Mouse (Mus musculus) neural tube, embryonic 12.5 days (tissue): Measurements from ENCODE around the gene Hspa4. TPM values are rescaled to one million over a fixed set of nuclear protein-coding genes. Genes with fewer than 3 reads are reported as not detected.
"Not testable (repeated sequence)": the region's sequence is repeated elsewhere in the genome, so short reads cannot be mapped to it uniquely, and the experiment has no call there.

Source experiments
- ATAC-seq: fragments of 200-750 bp; cut with Nextera tagmentation; 2 replicates; pipeline ENCODE4 v1.8.0; 2017; ENCODE audit warnings: low read depth, mild to moderate bottlenecking, moderate TSS enrichment, moderate library complexity; ENCODE audit not compliant: low FRiP score
- H3K27ac ChIP-seq: fragments of 300-500 bp; sonication (generic); 2 replicates; pipeline ENCODE4 v1.5.1; 2016
- H3K27me3 ChIP-seq: fragments of 300-500 bp; sonication (generic); replicated peaks from 2 replicates; pipeline ENCODE4 v1.6.1; 2016; ENCODE audit warnings: mild to moderate bottlenecking
- H3K36me3 ChIP-seq: fragments of 300-500 bp; sonication (generic); 2 replicates; pipeline ENCODE4 v1.6.1; 2016; ENCODE audit warnings: mild to moderate bottlenecking
- H3K4me1 ChIP-seq: fragments of 300-500 bp; sonication (generic); 2 replicates; pipeline ENCODE4 v1.6.1; 2016
- H3K4me2 ChIP-seq: fragments of 300-500 bp; sonication (generic); replicated peaks from 2 replicates; pipeline ENCODE4 v1.6.1; 2016; ENCODE audit warnings: mild to moderate bottlenecking
- H3K4me3 ChIP-seq: fragments of 300-500 bp; sonication (generic); 2 replicates; pipeline ENCODE4 v1.5.1; 2016
- H3K9ac ChIP-seq: fragments of 300-500 bp; sonication (generic); 2 replicates; pipeline ENCODE4 v1.6.1; 2016; ENCODE audit warnings: mild to moderate bottlenecking
- H3K9me3 ChIP-seq: fragments of 300-500 bp; sonication (generic); 2 replicates; pipeline ENCODE4 v1.6.1; 2016; ENCODE audit warnings: mild to moderate bottlenecking
- WGBS: fragments of 180-500 bp; shearing (Covaris S2); methylation state at CpG from one replicate; pipeline ENCODE4 v1.1.7; 2016; 5-methylcytosine and 5-hydroxymethylcytosine counted together
- polyA plus RNA-seq: library from polyadenylated mRNA; unstranded; fragments of >200 nt; fragmentation: Nextera tagmentation; extraction: Ambion mirVana; gene quantifications from 2 replicates; pipeline ENCODE4 v1.2.1, GENCODE M21; 2016

The Hspa4 gene
- 85.8 and 89.0 TPM in 2 replicates for polyA plus RNA-seq

DNA sequence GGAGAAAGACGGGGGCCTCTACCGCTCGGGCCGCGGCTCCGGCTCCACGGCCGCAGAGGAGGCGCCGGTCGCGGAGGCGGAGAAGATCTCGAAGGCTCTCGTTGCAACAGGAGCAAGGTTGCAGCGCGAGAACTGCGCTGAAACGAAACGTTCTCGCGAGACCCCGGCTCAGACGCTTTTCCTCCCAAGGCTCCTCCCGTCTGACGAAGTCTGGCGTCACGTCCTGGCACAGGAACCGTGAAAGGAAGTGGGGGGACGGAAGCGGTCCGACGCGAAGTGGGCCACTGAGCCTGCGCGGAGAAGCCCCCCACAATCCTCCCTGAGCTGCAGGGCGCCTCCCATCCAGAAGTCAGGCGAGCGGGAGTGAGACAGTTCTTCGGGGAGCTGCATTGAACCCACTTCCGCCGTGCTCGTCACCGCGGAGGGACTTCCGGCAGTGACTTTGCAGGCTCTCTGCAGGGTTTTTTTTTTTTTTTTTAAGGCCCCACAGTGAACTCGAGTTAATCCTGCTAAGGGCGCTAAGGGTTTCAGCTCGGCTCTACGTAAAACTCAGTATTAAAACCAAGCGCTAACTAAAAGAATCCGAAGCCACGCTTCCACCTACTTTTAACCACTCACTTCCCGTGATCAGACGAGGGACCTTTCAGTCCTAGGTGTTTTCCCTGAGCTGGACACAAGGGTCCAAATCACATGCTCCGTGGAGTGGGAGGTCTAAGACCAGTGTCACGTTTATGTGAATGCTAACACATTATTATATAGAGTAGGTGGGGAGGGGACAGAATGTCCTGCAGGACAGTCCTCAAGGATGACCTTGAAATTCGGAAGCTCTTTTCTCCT, at the start of gene Hspa4:
Gene Hspa4, minus strand, starts transcription at position 128 of the 837 bp plus-strand sequence.
- peak; percentile 97 for ATAC-seq
- no peaks in the 10 kb centered on the region for H3K9me3 ChIP-seq
- no peaks in the 10 kb centered on the region for H3K36me3 ChIP-seq

DNA sequence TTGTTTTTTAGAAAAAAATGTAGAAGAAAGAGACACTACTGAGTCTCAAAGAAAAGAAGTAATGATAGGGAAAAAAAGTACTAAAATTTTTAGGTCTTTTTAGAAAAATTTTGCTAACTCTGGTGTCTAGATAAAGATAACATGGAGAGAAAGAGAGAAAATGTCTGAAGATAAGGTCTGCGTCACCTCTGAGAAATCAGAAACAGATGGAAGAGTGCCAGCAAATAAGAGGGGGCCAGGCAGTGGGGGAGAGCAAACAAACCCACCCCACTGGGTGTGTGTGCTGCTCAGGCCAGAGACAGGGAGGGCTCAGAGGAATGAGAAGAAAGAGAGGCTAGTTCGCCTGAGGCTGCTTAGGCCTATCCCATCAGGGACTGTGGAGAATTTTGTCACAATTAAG, 45.5 kb upstream of the Hspa4 start:
- 67% methylated on average over 2 of the region's 2 CpGs for WGBS
- H3K36me3 ChIP-seq = no peaks in the 10 kb centered on the region
- H3K9me3 ChIP-seq = no peaks in the 10 kb centered on the region
- no peak overlapping the region for H3K4me3 ChIP-seq
- H3K27ac ChIP-seq = no peak overlapping the region
- no peaks in the 10 kb centered on the region for H3K4me1 ChIP-seq
- no peak overlapping the region for H3K4me2 ChIP-seq
- ATAC-seq = no peak
- no peaks in the 10 kb centered on the region for H3K27me3 ChIP-seq
- H3K9ac ChIP-seq = no peak overlapping the region

More for the DNA sequence above, at the start of gene Hspa4:
- Histone ChIP-seq H3K4me3 (peak within 1 kb of the TSS; percentile 98), H3K27me3 (no peaks in the 10 kb centered on the region), H3K4me1 (peaks cover 20% of the 10 kb centered on the region), H3K27ac (peak within 1 kb of the TSS; percentile 96), H3K9ac (peak within 1 kb of the TSS; percentile 98), H3K4me2 (peak within 1 kb of the TSS; percentile 83)
- under 1% methylated on average over 58 of the region's 58 CpGs for WGBS

DNA sequence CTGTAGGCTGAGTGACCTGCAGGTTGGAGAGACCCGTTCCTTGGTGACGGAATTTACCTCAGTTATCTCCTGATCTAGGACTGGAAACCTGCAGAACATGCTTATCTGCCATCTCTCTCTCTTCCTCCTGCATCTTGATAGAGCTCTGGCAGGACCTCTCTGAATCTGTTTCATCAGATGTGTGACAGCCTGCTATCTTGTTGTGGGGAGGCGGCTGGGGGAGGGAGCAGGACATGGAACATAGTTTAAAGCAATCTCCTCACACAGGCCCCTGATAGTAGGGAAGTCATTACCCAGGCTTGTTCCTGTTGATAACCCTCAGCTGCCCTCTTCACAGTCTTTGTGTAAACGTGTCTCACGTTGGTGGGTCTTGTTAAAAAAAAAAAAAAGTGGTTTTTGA, 45.1 kb upstream of the Hspa4 start:
- Histone ChIP-seq H3K36me3 (no peaks in the 10 kb centered on the region), H3K4me3 (no peak overlapping the region), H3K4me2 (no peak overlapping the region), H3K4me1 (no peaks in the 10 kb centered on the region), H3K9ac (no peak overlapping the region), H3K27ac (no peak overlapping the region), H3K27me3 (no peaks in the 10 kb centered on the region), H3K9me3 (no peaks in the 10 kb centered on the region)
- ATAC-seq = no peak
- WGBS = 44% methylated on average over 5 of the region's 5 CpGs

DNA sequence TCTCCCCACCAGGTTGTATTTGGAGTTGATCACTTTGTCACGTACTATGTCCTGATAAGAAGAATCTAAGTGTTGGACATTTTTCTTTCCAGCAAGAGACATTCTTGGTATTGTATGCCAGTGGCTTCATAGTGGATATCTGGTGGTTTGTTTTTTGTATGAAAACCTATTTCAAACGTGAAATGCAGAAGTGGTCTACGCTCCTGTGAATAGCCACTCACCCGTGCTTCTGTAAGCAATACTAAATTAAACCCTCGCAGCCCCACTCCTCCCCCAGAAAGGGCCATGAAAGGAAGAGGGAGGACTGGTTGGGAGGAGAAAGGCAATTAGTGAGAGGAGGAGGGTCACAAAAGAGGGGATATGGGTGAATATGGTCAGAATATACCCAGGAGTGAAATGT, 42.5 kb upstream of the Hspa4 start:
- no peak overlapping the region for H3K4me3 ChIP-seq
- 64% methylated on average over 5 of the region's 5 CpGs for WGBS
- no peaks in the 10 kb centered on the region for H3K4me1 ChIP-seq
- no peak overlapping the region for H3K4me2 ChIP-seq
- H3K27ac ChIP-seq = no peak overlapping the region
- H3K27me3 ChIP-seq = no peaks in the 10 kb centered on the region
- ATAC-seq = no peak
- H3K36me3 ChIP-seq = no peaks in the 10 kb centered on the region
- H3K9ac ChIP-seq = no peak overlapping the region
- H3K9me3 ChIP-seq = no peaks in the 10 kb centered on the region

DNA sequence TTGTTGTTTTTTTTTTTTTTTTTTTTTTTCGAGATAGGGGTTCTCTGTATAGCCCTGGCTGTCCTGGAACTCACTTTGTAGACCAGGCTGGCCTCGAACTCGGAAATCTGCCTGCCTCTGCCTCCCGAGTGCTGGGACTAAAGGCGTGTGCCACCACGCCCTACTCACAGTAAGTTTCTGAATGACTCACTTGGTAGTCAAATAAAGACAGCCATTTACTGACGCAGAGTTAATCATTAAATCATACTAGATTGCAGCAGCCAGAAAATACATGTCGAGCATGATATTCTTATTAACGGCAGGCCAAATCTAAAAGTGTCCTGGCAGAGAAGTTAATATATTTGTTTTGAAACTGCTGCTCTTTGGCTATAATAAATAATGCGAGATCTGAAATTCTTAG, 40.8 kb upstream of the Hspa4 start:
- WGBS = 92% methylated on average over 10 of the region's 10 CpGs
- not testable (repeated sequence) for H3K4me2 ChIP-seq, ATAC-seq, H3K4me1 ChIP-seq, H3K9ac ChIP-seq, H3K36me3 ChIP-seq, H3K27me3 ChIP-seq, H3K4me3 ChIP-seq, H3K27ac ChIP-seq, H3K9me3 ChIP-seq

DNA sequence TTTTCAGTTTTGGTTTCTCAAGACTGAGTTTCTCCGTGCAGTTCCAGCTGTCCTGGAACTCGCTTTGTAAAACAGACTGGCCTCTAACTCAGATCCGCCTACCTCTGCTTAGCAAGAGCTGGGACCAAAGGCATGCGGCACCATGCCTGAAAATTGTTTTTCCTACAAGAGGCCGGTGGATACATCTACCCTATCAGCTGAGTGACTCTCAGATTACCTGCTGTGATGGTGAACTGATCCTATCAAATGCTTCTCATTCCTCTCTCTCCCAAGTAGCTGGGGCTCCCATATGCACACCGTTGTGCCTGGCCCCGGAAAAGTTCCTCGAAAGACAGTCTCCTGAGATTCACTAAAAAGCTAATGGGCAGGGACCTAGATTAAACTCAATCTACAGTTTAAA, 37.4 kb upstream of the Hspa4 start:
- WGBS = 72% methylated on average over 8 of the region's 8 CpGs
- H3K4me3 ChIP-seq = no peak overlapping the region

DNA sequence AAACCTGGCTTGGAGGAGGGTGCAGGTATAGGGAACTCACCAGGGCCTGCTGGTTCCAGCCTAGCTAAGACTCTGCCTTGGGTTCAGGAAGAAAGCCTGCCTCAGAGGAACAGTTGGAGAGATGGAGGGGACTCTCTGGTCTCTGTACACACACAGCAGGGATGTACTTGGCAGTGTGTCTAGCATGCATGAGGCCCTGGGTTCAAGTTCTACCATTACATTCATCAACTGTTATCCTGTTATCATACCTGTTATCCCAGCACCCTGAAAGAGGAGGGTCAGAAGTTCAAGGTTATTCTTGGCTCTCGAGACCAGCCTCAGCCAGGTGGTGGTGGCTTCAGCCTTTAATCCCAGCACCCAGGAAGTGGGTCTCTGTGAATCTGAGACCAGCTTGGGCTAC, 36.7 kb upstream of the Hspa4 start:
- no peak for ATAC-seq
- Histone ChIP-seq H3K27ac (no peak overlapping the region), H3K27me3 (no peaks in the 10 kb centered on the region), H3K4me2 (no peak overlapping the region), H3K9ac (no peak overlapping the region), H3K4me1 (peaks cover 3% of the 10 kb centered on the region; the same call in 1 of the 2 replicates), H3K9me3 (no peaks in the 10 kb centered on the region), H3K4me3 (no peak overlapping the region), H3K36me3 (peaks cover 12% of the 10 kb centered on the region)
- 84% methylated on average over 1 of the region's 1 CpGs for WGBS

More for the DNA sequence above, 37.4 kb upstream of the Hspa4 start:
- H3K4me1 ChIP-seq = peaks cover 3% of the 10 kb centered on the region; the same call in 1 of the 2 replicates
- no peak overlapping the region for H3K9ac ChIP-seq
- no peaks in the 10 kb centered on the region for H3K9me3 ChIP-seq
- no peak overlapping the region for H3K27ac ChIP-seq
- ATAC-seq = no peak
- H3K36me3 ChIP-seq = peaks cover 6% of the 10 kb centered on the region
- H3K4me2 ChIP-seq = no peak overlapping the region
- no peaks in the 10 kb centered on the region for H3K27me3 ChIP-seq

DNA sequence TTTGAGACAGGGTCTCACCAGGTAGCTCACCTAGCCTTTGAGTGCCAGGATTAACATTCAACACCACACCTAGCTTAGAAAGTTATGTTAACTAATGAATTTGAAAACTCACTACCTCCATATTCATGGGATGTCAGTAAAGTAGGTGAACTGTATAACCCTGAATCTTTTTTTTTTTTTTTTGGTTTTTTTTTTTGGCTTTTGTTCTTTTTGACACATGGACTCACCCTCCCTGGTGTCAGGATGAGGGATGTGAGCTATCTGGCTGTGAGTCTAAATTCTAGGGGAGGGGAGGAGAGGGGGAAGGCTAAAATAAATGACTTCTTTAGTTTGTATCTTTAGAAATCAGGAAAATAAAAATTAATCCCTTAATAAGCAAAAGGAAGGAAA, 35.9 kb upstream of the Hspa4 start:
- Histone ChIP-seq H3K4me2 (no peak overlapping the region), H3K4me1 (peaks cover 3% of the 10 kb centered on the region; the same call in 1 of the 2 replicates), H3K9ac (no peak overlapping the region), H3K9me3 (no peaks in the 10 kb centered on the region), H3K4me3 (no peak overlapping the region), H3K27me3 (no peaks in the 10 kb centered on the region), H3K36me3 (peaks cover 19% of the 10 kb centered on the region), H3K27ac (no peak overlapping the region)
- no peak for ATAC-seq

DNA sequence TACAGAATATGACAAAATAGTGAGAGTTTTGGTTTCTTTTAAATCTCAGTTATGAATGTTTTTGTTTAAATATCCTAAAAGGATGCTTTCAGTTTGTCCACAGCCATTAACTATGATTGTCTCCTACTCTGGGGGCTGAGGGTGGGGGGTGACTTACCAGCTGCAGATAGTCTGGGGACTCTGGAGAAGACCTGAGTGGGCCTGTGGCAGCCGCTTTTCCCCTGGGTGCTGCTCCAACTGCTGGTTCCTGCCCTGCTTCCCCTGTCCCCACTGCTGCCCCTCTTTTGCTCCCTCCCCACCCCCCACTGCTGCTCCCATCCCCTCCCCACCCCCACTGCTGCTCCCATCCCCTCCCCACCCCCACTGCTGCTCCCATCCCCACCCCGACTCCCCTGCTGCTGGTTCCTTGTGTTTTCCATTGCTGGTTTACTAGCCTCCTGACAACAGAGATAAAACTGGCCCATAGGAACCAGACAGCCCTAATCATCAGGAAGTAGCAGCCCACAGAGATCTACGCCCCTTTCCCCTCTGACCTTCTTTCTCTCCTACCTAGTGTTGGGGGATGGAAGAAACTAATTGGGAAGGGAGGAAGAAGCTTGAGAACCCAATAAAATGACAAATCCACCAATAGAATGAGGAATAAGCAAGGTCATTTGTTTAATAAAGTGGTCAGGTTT, 35.4 kb upstream of the Hspa4 start:
- ATAC-seq = no peak
- WGBS = 26% methylated on average over 3 of the region's 3 CpGs
- Histone ChIP-seq H3K4me1 (peaks cover 3% of the 10 kb centered on the region; the same call in 1 of the 2 replicates), H3K27me3 (no peaks in the 10 kb centered on the region), H3K4me3 (no peak overlapping the region), H3K36me3 (peaks cover 25% of the 10 kb centered on the region), H3K9ac (no peak overlapping the region), H3K9me3 (no peaks in the 10 kb centered on the region), H3K4me2 (no peak overlapping the region), H3K27ac (no peak overlapping the region)

DNA sequence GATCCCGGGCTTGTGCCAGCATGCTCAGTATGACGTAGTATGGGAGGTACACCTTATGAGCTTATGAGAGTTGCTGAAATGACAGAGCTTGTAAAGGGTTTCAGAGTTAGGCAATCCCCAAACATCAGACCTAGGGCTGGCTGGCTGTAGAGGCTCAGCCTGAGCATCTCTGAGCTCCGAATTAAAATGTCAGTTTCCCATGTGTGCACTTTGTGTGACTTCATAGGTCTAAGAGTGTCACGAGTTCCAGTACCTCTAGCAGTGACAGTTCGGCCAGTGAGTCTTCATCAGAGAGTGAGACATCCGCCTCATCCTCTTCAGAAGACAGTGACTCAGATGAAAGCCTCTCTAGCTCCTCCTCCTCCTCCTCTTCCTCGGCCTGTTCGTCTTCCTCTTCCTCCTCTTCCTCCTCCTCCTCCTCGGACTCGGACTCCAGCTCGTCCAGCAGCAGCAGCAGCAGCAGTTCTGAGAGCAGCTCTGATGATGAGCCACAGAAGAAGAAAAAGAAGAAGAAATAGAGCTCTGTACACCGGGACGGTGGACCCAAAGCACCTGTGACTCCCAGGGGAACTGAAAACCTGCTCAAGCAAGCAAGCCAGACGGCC, 31.9 kb upstream of the Hspa4 start:
- Histone ChIP-seq H3K36me3 (peaks cover 48% of the 10 kb centered on the region), H3K4me1 (peaks cover 3% of the 10 kb centered on the region; the same call in 1 of the 2 replicates), H3K9ac (no peak overlapping the region), H3K27ac (no peak overlapping the region), H3K9me3 (no peaks in the 10 kb centered on the region), H3K27me3 (no peaks in the 10 kb centered on the region), H3K4me3 (no peak overlapping the region), H3K4me2 (no peak overlapping the region)
- WGBS = 89% methylated on average over 14 of the region's 14 CpGs
- no peak for ATAC-seq

DNA sequence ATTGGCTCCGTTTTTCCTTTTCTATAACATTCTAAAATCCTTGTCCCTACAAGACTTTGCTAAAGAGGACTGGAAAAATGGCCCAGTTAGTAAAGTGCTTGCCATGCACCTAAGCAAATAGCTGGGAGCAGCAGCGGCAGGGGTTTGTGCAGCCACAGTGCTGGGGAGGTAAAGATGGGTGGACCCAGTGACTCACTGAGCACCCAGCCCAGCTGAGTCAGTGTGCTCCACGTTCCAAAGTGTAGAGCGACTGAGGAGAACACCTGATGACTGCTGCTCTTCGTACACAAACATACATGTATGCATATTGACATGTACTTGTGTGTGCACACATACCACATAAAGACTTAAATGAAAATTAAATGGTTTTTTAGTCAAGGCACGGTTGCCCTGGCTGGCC, 30.9 kb upstream of the Hspa4 start:
- Histone ChIP-seq H3K9me3 (no peaks in the 10 kb centered on the region), H3K27ac (no peak overlapping the region), H3K4me1 (peaks cover 3% of the 10 kb centered on the region; the same call in 1 of the 2 replicates), H3K9ac (no peak overlapping the region), H3K27me3 (no peaks in the 10 kb centered on the region), H3K4me2 (no peak overlapping the region), H3K4me3 (no peak overlapping the region), H3K36me3 (peaks cover 48% of the 10 kb centered on the region)
- no peak for ATAC-seq
- WGBS = 95% methylated on average over 6 of the region's 6 CpGs

DNA sequence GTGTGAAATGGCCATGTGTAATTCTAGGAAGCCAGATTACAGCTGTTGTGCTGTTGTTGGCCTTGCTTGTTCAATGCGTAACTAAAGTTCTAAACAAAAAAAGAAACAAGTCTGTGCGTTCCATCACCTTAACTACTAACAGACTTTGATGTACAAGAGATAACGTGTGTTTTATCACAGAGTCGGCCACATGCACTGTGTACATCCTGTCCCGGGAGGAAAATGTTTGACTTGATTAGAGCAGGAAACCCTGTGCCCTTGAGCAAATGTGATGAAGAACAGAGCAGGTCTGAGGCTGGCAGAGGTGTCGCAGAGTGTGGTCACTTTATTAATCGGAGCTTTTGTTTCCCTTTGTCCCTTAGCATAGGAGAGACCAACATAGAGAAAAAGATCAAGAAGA, 30.1 kb upstream of the Hspa4 start:
- Histone ChIP-seq H3K36me3 (peaks cover 48% of the 10 kb centered on the region), H3K27me3 (no peaks in the 10 kb centered on the region), H3K27ac (no peak overlapping the region), H3K9ac (no peak overlapping the region), H3K9me3 (no peaks in the 10 kb centered on the region), H3K4me1 (peaks cover 4% of the 10 kb centered on the region; the same call in 1 of the 2 replicates), H3K4me3 (no peak overlapping the region), H3K4me2 (no peak overlapping the region)
- ATAC-seq = no peak
- 94% methylated on average over 7 of the region's 7 CpGs for WGBS
